Mouse (Mus musculus): Measurements from ENCODE around the gene Hat1. TPM values are rescaled to one million over a fixed set of nuclear protein-coding genes. Genes with fewer than 3 reads are reported as not detected.
A peak's percentile ranks its signal among the peaks of the same experiment; 100 is the strongest.

Gene Hat1
- polyA plus RNA-seq, 1 experiment from 2014 or later = 56.1 TPM

GRCm38 (mm10) chr2:71481825-71482224, 93.1 kb downstream of the Hat1 start:
- no peak overlapping the region for H3K27ac ChIP-seq (replicated peaks; ENCODE audit: low read depth, low read length)
- ATAC-seq (ENCODE audit: low FRiP score, low TSS enrichment) (no peak), DNase-seq (no peak)
- H3K9ac ChIP-seq (replicated peaks; ENCODE audit: low read length) = no peak overlapping the region
- no peaks in the 10 kb centered on the region for H3K27me3 ChIP-seq (ENCODE audit: control insufficient read depth, insufficient read depth, low read length)
- no peak overlapping the region for H3K4me2 ChIP-seq (ENCODE audit: low read length)
- H3K36me3 ChIP-seq (ENCODE audit: control insufficient read depth, insufficient read depth, low read length) = no peaks in the 10 kb centered on the region
- no peaks in the 10 kb centered on the region; the same call in 1 of the 2 replicates for H3K9me3 ChIP-seq (ENCODE audit: control insufficient read depth, low read length)
- peaks cover 4% of the 10 kb centered on the region; the same call in 1 of the 2 replicates for H3K4me1 ChIP-seq (ENCODE audit: control insufficient read depth, insufficient read depth, low read length)
- WGBS = 91% methylated on average over 6 of the region's 6 CpGs
- H3K4me3 ChIP-seq (replicated peaks; ENCODE audit: low read depth, low read length) = no peak overlapping the region

- no peak for ATAC-seq (ENCODE audit: low FRiP score, low TSS enrichment)
- 68% methylated on average over 10 of the region's 10 CpGs for WGBS
- peaks cover 4% of the 10 kb centered on the region; the same call in 1 of the 2 replicates for H3K4me1 ChIP-seq (ENCODE audit: control insufficient read depth, insufficient read depth, low read length)
- H3K9ac ChIP-seq (replicated peaks; ENCODE audit: low read length) = no peak overlapping the region
- H3K4me2 ChIP-seq (ENCODE audit: low read length) = no peak overlapping the region
- H3K27ac ChIP-seq (replicated peaks; ENCODE audit: low read depth, low read length) = no peak overlapping the region
- no peaks in the 10 kb centered on the region for H3K36me3 ChIP-seq (ENCODE audit: control insufficient read depth, insufficient read depth, low read length)
- DNase-seq = no peak
- H3K9me3 ChIP-seq (ENCODE audit: control insufficient read depth, low read length) = no peaks in the 10 kb centered on the region
- no peaks in the 10 kb centered on the region for H3K27me3 ChIP-seq (ENCODE audit: control insufficient read depth, insufficient read depth, low read length)
- no peak overlapping the region for H3K4me3 ChIP-seq (replicated peaks; ENCODE audit: low read depth, low read length)
These were observed 94.4 kb downstream of the Hat1 start for GRCm38 (mm10) chr2:71483046-71483716.

- H3K9ac ChIP-seq (replicated peaks; ENCODE audit: low read length) = no peak overlapping the region
These were observed 94.9 kb downstream of the Hat1 start for GRCm38 (mm10) chr2:71483717-71484066.

More at GRCm38 (mm10) chr2:71483717-71484066, 94.9 kb downstream of the Hat1 start:
- Histone ChIP-seq H3K27me3 (ENCODE audit: control insufficient read depth, insufficient read depth, low read length) (no peaks in the 10 kb centered on the region), H3K4me2 (ENCODE audit: low read length) (no peak overlapping the region), H3K36me3 (ENCODE audit: control insufficient read depth, insufficient read depth, low read length) (no peaks in the 10 kb centered on the region), H3K27ac (replicated peaks; ENCODE audit: low read depth, low read length) (no peak overlapping the region), H3K4me1 (ENCODE audit: control insufficient read depth, insufficient read depth, low read length) (peaks cover 4% of the 10 kb centered on the region; the same call in 1 of the 2 replicates), H3K9me3 (ENCODE audit: control insufficient read depth, low read length) (no peaks in the 10 kb centered on the region), H3K4me3 (replicated peaks; ENCODE audit: low read depth, low read length) (no peak overlapping the region)
- ATAC-seq (ENCODE audit: low FRiP score, low TSS enrichment) = no peak
- 51% methylated on average over 5 of the region's 5 CpGs for WGBS
- peak; percentile 13 for DNase-seq

Other genes starting within 250 kb of the Hat1 start
- 184 and 231 TPM in 2 replicates for gene Dync1i2, start 177.3 kb upstream of the Hat1 start, polyA plus RNA-seq (2014; fragmentation: Nextera tagmentation; extraction: Ambion mirVana)
- 85.2 and 86.3 TPM in 2 replicates for gene Slc25a12, start 21.2 kb upstream of the Hat1 start, polyA plus RNA-seq (2014; fragmentation: Nextera tagmentation; extraction: Ambion mirVana)
- gene Metap1d, start 64.3 kb downstream of the Hat1 start, polyA plus RNA-seq (2014; fragmentation: Nextera tagmentation; extraction: Ambion mirVana) = 36.9 and 37.7 TPM in 2 replicates
- 0.61 and 0.72 TPM in 2 replicates for gene Dlx1, start 139.2 kb downstream of the Hat1 start, polyA plus RNA-seq (2014; fragmentation: Nextera tagmentation; extraction: Ambion mirVana)
- 0.41 and 0.67 TPM in 2 replicates for gene Dlx2, start 157.8 kb downstream of the Hat1 start, polyA plus RNA-seq (2014; fragmentation: Nextera tagmentation; extraction: Ambion mirVana)